Mouse (Mus musculus): ENCODE measurements around the gene Gm47955. TPM values are rescaled to one million over a fixed set of nuclear protein-coding genes. Genes with fewer than 3 reads are reported as not detected.

The Gm47955 gene
- not detected for polyA plus RNA-seq (2017; shearing (Covaris generic))

DNA sequence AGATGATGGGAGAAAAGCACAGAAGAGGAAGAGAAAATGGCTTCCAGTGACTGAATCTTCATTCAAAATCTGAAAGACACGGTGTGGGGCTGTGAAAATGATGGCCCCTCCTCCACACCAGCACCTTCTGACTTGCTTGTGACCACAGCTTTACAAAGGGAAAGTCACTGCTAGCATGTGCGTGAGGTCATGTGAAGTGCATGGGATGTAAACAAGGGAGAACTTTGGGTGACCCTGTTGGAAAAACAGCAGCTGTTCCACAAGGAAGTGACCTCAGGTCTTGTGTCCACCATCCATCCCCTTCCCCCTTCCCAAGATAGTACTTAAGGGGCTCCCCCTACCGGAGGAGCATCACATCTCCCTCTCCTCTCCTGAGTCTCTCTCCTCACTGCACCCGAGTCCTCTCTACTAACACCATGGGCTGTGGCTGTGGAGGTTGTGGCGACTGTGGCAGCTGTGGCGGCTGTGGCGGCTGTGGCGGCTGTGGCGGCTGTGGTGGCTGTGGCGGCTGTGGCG is at the start of gene Gm47955:
Gm47955 (plus strand) TSS at position 417 of the 516 bp plus-strand sequence.

DNA sequence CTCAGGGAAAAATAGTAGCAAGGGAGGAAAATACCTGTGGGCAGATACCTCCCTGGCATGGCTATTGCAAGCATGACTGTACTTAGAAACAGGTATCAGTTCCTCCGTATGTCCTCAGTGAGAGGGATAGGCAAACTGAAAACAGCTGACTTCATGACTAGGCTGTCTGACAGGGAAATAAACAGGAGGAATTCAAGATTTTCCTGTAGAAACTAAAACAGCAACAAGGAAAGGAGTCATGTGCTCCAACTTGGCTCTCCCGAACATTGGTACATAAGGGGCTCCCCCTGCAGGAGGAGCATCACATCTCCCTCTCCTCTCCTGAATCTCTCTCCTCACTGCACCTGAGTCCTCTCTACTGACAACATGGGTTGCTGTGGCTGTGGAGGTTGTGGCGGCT is 47.1 kb upstream of the Gm47955 start, which contains the start of gene A030005L19Rik:
A030005L19Rik (plus strand) TSS at position 301 of the 400 bp plus-strand sequence.

DNA sequence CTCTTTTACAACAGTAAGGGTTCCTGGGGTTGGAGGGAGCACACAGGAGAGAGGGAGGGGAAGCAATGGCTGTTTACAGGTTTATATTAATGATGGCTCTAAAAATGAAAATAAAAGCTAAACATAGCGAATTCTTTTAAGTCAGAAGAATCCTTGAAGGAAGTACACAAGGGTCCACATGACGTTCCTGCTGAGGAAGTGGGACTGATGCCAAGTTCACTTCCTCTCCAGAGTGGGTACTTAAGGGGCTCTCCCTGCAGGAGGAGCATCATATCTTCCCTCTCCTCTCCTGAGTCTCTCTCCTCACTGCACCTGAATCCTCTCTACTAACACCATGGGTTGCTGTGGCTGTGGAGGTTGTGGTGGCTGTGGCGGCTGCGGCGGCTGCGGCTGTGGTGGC is 35.4 kb upstream of the Gm47955 start, which contains the start of gene A030014E15Rik:
A030014E15Rik (plus strand) TSS at position 268 of the 400 bp plus-strand sequence.

DNA sequence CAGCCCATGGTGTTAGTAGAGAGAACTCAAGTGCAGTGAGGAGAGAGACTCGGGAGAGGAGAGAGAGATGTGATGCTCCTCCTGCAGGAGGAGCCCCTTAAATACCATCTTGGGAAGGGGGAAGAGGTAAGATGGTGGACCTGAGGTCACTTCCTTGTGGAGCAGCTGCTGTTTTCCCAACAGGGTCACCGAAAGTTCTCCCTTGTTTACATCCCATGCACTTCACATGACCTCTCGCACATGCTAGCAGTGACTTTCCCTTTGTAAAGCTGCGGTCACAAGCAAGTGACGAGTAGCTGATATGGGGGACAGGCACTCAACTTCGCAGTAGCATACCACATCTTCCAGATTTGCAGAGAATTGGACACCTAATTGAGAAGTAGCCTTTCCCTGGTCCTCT is 28.8 kb upstream of the Gm47955 start, which contains the start of gene Gm6217:
Gm6217 (minus strand) TSS at position 74 of the 400 bp plus-strand sequence.

DNA sequence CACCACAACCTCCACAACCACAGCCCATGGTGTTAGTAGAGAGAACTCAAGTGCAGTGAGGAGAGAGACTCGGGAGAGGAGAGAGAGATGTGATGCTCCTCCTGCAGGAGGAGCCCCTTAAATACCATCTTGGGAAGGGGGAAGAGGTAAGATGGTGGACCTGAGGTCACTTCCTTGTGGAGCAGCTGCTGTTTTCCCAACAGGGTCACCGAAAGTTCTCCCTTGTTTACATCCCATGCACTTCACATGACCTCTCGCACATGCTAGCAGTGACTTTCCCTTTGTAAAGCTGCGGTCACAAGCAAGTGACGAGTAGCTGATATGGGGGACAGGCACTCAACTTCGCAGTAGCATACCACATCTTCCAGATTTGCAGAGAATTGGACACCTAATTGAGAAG is 16.8 kb upstream of the Gm47955 start, which contains the start of gene A030003K21Rik:
A030003K21Rik (minus strand) TSS at position 94 of the 400 bp plus-strand sequence.

DNA sequence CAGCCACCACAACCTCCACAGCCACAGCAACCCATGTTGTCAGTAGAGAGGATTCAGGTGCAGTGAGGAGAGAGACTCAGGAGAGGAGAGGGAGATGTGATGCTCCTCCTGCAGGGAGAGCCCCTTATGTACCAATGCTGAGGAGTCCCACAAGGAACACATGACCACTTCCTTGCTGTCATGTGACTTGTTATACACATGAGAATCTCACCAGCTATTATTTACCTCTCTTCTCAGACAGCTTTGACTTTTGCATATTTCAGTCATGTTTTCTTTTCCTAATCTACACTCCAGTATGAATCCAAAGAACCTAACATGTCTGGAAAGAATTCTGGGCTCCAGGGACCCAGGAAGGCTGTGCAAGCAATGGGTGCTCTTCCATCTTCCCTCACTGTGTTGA is 4.2 kb upstream of the Gm47955 start, which contains the start of gene Gm7544:
Gm7544 (minus strand) TSS at position 101 of the 400 bp plus-strand sequence.

DNA sequence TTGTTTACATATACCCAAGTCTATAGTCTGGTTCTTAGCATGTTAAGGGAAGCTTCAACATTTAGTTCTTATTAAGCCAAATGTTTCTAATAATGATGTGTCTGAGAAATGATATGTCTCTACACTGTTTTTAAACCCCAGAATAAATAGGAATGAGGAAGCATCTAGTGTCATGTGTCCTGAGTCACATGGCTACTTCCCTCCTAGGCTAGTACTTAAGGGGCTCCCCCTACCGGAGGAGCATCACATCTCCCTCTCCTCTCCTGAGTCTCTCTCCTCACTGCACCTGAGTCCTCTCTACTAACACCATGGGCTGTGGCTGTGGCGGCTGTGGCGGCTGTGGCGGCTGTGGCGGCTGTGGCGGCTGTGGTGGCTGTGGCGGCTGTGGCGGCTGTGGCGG is 40.2 kb downstream of the Gm47955 start, which contains the start of gene Gm47959:
Gm47959 (plus strand) TSS at position 243 of the 400 bp plus-strand sequence.

Other genes with a start within 250 kb of the Gm47955 start
- gene Mff, start 235.4 kb upstream of the Gm47955 start, polyA plus RNA-seq (2017; shearing (Covaris generic)), result 185 TPM
- gene Tm4sf20, start 191.8 kb upstream of the Gm47955 start, polyA plus RNA-seq (2017; shearing (Covaris generic)), result 0.47 TPM
- not detected for gene Gm47791, start 189.0 kb upstream of the Gm47955 start, polyA plus RNA-seq (2017; shearing (Covaris generic))
- 133 TPM for gene Agfg1, start 120.8 kb upstream of the Gm47955 start, polyA plus RNA-seq (2017; shearing (Covaris generic))
- not detected for gene A030005L19Rik, start 47.0 kb upstream of the Gm47955 start, polyA plus RNA-seq (2017; shearing (Covaris generic))
- not detected for gene A030014E15Rik, start 35.4 kb upstream of the Gm47955 start, polyA plus RNA-seq (2017; shearing (Covaris generic))
- not detected for gene Gm6217, start 28.9 kb upstream of the Gm47955 start, polyA plus RNA-seq (2017; shearing (Covaris generic))
- not detected for gene A030003K21Rik, start 16.9 kb upstream of the Gm47955 start, polyA plus RNA-seq (2017; shearing (Covaris generic))
- not detected for gene Gm7544, start 4.3 kb upstream of the Gm47955 start, polyA plus RNA-seq (2017; shearing (Covaris generic))
- gene Gm47959, start 40.3 kb downstream of the Gm47955 start, polyA plus RNA-seq (2017; shearing (Covaris generic)), result not detected
- gene Slc19a3, start 78.2 kb downstream of the Gm47955 start, polyA plus RNA-seq (2017; shearing (Covaris generic)), result not detected
- gene Krtap28-10, start 82.2 kb downstream of the Gm47955 start, polyA plus RNA-seq (2017; shearing (Covaris generic)), result not detected
- gene Gm47969, start 84.6 kb downstream of the Gm47955 start, polyA plus RNA-seq (2017; shearing (Covaris generic)), result 0.57 TPM
- gene A030005K14Rik, start 99.1 kb downstream of the Gm47955 start, polyA plus RNA-seq (2017; shearing (Covaris generic)), result not detected
- gene Krtap28-13, start 100.6 kb downstream of the Gm47955 start, polyA plus RNA-seq (2017; shearing (Covaris generic)), result not detected
- gene Ccl20, start 156.5 kb downstream of the Gm47955 start, polyA plus RNA-seq (2017; shearing (Covaris generic)), result not detected
- not detected for gene Daw1, start 199.5 kb downstream of the Gm47955 start, polyA plus RNA-seq (2017; shearing (Covaris generic))